Mouse (Mus musculus) monocyte, adult 59 days (primary cell): ENCODE results near the gene Zfp976. TPM values are rescaled to one million over a fixed set of nuclear protein-coding genes. Genes with fewer than 3 reads are reported as not detected.

ENCODE experiments used
- total RNA-seq, 2 experiments: library from RNA; stranded (reverse); gene quantifications; one replicate each; pipeline ENCODE4 v1.2.4; 2023

Gene Zfp976
- under 1 TPM; 0.45 to 0.55 TPM for total RNA-seq

DNA sequence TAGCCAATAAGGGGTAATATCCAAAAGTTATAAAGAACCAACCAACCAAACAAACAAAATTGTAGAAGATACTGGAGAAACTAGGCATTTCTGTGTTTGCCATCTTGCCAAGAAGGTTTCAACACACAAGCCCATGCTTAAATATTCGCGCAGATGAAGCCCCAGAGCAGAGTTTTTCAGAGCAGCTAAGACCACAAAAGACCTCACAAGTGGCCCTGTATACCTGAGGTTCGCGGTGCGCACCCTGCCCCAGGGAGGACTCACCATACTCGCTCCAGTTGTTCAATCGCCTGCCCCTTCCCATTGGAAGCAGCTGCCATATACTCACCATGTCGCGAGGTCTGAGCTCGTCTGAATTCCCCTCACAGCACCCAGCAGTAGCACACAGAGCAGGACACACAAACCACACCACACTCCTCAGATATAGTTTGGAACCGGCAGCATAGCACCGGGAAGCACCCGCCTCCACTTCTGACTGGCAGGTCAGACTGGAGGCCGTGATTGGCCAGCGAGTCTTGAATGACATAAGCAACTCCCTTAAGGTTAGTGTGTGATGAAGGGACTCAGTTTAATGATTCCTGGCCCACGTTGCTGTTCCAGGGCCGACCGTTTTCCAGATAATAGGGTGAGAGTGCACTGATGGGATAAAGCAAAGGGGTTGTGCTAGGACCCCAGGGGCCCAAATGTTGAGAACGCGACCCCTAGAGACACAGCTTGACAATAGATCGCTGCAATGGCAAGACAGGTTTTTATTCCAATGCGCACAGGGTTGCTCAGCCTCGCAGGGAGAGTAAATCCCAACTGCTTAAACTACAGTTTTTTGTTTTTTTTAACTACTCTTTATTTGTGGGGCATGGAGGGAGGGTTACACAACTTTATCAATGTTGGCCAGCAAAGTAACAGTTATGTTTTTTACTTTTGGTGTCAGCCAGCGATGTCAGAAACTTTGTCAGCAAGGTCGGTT, at the start of gene Zfp976:
Gene Zfp976, minus strand, starts transcription at position 437 of the 964 bp plus-strand sequence.

DNA sequence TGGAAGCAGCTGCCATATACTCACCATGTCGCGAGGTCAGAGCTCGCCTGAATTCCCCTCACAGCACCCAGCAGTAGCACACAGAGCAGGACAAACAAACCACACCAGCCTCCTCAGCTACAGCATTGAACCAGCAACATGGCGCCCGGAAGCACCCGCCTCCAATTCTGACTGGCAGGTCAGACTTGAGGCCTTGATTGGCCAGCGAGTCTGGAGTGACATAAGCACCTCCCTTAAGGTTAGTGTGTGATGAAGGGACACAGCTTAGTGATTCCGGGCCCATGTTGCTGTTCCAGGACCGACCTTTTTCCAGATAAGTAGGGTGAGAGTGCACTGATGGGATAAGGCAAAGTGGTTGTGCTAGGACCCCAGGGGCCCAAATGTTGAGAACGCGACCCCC, 50.0 kb downstream of the Zfp976 start, which contains the start of gene Zfp977:
Gene Zfp977, minus strand, starts transcription at position 135 of the 400 bp plus-strand sequence.

DNA sequence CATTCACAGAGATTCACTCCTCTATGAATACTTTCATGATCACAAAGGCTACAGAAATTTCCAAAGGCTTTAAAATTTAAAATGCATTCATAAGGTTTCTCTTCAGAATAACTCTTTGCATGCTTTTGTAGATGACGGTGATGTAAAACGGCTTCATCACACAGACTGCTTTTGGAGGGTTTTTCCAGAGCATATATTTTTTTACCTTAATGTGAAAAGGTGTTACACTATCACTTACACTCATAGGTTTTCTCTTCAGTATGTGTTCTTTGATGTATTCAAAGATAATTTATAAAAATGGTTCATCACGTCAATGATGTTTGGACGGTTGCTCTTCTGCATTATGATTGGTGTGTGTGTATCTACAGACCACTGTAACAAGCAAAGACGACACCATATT, 63.9 kb downstream of the Zfp976 start, which contains the start of gene Gm21028:
Gene Gm21028, minus strand, starts transcription at position 101 of the 400 bp plus-strand sequence.

Other genes with a start within 250 kb of the Zfp976 start
- not detected for gene 4933421I07Rik, start 194.5 kb downstream of the Zfp976 start, total RNA-seq
- 10 to 100 TPM in 1 of 2 experiments, 1 to 10 TPM in 1; 7.9 to 10.0 TPM for gene Zfp141, start 136.8 kb downstream of the Zfp976 start, total RNA-seq
- gene Gm21028, start 64.0 kb downstream of the Zfp976 start, total RNA-seq: not detected
- gene Zfp977, start 50.0 kb downstream of the Zfp976 start, total RNA-seq: not detected
- gene Zfp975, start 50.2 kb upstream of the Zfp976 start, total RNA-seq: 1 to 10 TPM; 1.7 to 2.3 TPM
- not detected for gene Gm17067, start 84.4 kb upstream of the Zfp976 start, total RNA-seq
- not detected for gene Vmn2r62, start 150.9 kb upstream of the Zfp976 start, total RNA-seq
- under 1 TPM in 1 of 2 experiments, not detected in 1; 0.10 TPM for gene Gm2381, start 224.6 kb upstream of the Zfp976 start, total RNA-seq